ENCODE assay signal across 8 mouse cellular contexts in the genomic region with DNA sequence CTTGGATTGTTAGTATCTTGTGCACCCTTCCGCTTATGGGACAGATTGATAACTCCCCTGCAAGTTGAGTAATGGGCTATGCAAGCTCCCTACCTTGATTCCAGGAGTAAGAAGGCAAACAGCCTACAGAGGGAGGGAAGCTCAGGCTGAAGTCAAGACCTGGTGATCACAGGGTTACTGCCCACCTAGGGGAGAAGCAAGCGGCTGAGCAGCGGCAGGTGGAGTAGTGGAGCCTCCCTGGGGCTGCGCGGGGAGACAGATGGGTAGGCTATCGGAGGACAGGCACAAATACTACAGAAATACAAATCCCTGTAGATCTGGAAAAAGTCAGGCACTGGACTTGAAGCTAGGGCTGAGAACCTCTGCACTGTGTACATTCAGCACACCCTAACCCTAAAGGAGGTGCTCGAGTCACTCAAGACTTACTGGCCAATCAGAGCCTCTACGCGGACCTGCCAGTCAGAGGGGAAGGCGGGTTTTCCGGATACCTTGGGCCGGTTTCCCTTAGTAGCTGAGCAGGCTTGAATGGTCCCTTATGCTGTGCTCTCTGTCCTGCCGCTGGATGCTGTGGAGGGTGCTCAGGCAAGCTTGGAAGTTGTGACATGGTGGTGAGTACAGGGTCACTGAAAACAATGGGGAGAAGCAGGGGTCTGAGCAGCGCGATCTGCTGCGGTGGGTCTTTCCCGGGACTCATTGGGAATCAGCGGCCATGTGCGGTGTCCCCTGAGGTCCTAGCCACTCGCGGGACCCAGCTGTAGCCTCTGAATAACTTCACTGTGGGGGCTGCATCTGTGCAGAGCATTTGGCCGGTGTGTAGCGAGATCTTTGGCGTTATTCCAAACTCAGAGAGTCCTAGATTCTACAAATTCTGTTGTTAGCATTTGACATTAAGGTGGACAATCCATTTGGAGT. TPM values are rescaled to one million over a fixed set of nuclear protein-coding genes. Genes with fewer than 3 reads are reported as not detected.
DNase-seq lines count a peak whose midpoint lies in the region; ATAC-seq and TF ChIP-seq lines count a peak whose summit lies in the region.
"Not testable (repeated sequence)": the region's sequence is repeated elsewhere in the genome, so short reads cannot be mapped to it uniquely, and the experiment has no call there.

A gene (plus strand): TSS at position 496 of the 912 bp plus-strand sequence.

- H3K36me3 ChIP-seq in hindbrain, embryonic 13.5 days; lung, postnatal 0 days (ENCODE audit: insufficient read depth, low read length): not testable (repeated sequence)

- H3K9ac ChIP-seq in hindbrain, embryonic 13.5 days; lung, postnatal 0 days (replicated peaks; ENCODE audit: low read depth): not testable (repeated sequence)

- H3K4me1 ChIP-seq in hindbrain, embryonic 13.5 days (replicated peaks); lung, postnatal 0 days (ENCODE audit: insufficient read depth, low read depth, low read length): not testable (repeated sequence)

- not testable (repeated sequence) for H3K27ac ChIP-seq in hindbrain, embryonic 13.5 days; lung, postnatal 0 days (ENCODE audit: low read length)

- WGBS in hindbrain, embryonic 13.5 days, result no CpG with 5 or more reads among the region's 24 CpGs
- 3% methylated on average over 14 of the region's 24 CpGs for WGBS in lung, postnatal 0 days

- DNase-seq in Muller cell, postnatal 12 days (ENCODE audit: inconsistent ontology term), result peak; percentile 76
- peak; percentile 85 for DNase-seq in cerebellum, adult 9-10 months
- DNase-seq in frontal cortex, postnatal 14 days (ENCODE audit: low spot score in 2 of 2), result peak; percentile 68 to 69
- DNase-seq in layer of hippocampus, postnatal 10 days (ENCODE audit: low spot score in 2 of 2), result peak; percentile 71 to 82
- not testable (repeated sequence) for DNase-seq in lung, postnatal 0 days (ENCODE audit: low spot score)
- DNase-seq in ovary, postnatal 10 days (ENCODE audit: low spot score), result peak; percentile 33
- peak; percentile 65 to 71 for DNase-seq in thymus, postnatal 10 days (ENCODE audit: low spot score in 2 of 2)

- H3K27me3 ChIP-seq in hindbrain, embryonic 13.5 days; lung, postnatal 0 days (replicated peaks; ENCODE audit: insufficient read depth, low read length): not testable (repeated sequence)

- H3K9me3 ChIP-seq in hindbrain, embryonic 13.5 days; lung, postnatal 0 days (ENCODE audit: low read length): not testable (repeated sequence)

- ATAC-seq in hindbrain, embryonic 13.5 days (ENCODE audit: low FRiP score); lung, postnatal 0 days: not testable (repeated sequence)

- not testable (repeated sequence) for TF ChIP-seq CTCF in lung, postnatal 0 days (IDR thresholded peaks at IDR 0.05)

- H3K4me2 ChIP-seq in hindbrain, embryonic 13.5 days, result not testable (repeated sequence)
- peak within 1 kb of the TSS; percentile 51 for H3K4me2 ChIP-seq in lung, postnatal 0 days (replicated peaks; ENCODE audit: low read depth, low read length)

- TF ChIP-seq EP300 in lung, postnatal 0 days (IDR thresholded peaks at IDR 0.05), result not testable (repeated sequence)

- H3K4me3 ChIP-seq in hindbrain, embryonic 13.5 days, result not testable (repeated sequence)
- peak within 1 kb of the TSS; percentile 32; the same call in 1 of the 2 replicates for H3K4me3 ChIP-seq in lung, postnatal 0 days (ENCODE audit: low read depth, low read length)

RNA-seq across cellular contexts. Expression of the gene that starts here (rescaled TPM):
- polyA plus RNA-seq in hindbrain, embryonic 13.5 days (2015; fragmentation: Nextera tagmentation; extraction: Ambion mirVana), result 21.1 and 22.5 TPM in 2 replicates
- total RNA-seq in layer of hippocampus, postnatal 10 days (2021), result 10 to 100 TPM; 52.4 to 62.0 TPM
- 11.2 and 13.5 TPM in 2 replicates for polyA plus RNA-seq in lung, postnatal 0 days (2015; fragmentation: Nextera tagmentation; extraction: Ambion mirVana)
